Mouse (Mus musculus): ENCODE data around the gene Ogfrl1. TPM values are rescaled to one million over a fixed set of nuclear protein-coding genes. Genes with fewer than 3 reads are reported as not detected.

Ogfrl1 gene
- polyA plus RNA-seq, 1 experiment, result 20.8 TPM

GRCm38 (mm10) chr1:23324226-23324625 lies 73.3 kb downstream of the Ogfrl1 start:
- TF ChIP-seq FLI1 (IDR thresholded peaks at IDR 0.05; ENCODE audit: low read length), result no peak
- no peak for TF ChIP-seq GATA1 (IDR thresholded peaks at IDR 0.05; ENCODE audit: borderline replicate concordance, low read length)
- no peaks in the 10 kb centered on the region for H3K9me3 ChIP-seq

GRCm38 (mm10) chr1:23323286-23323685 lies 74.3 kb downstream of the Ogfrl1 start:
- peaks cover 5% of the 10 kb centered on the region; the same call in 1 of the 2 replicates for H3K4me1 ChIP-seq
- H3K9me3 ChIP-seq, result no peaks in the 10 kb centered on the region
- no peaks in the 10 kb centered on the region for H3K27me3 ChIP-seq (replicated peaks)
- H3K4me3 ChIP-seq (replicated peaks), result no peak overlapping the region
- H3K36me3 ChIP-seq (replicated peaks; ENCODE audit: low read length), result no peaks in the 10 kb centered on the region
- TF ChIP-seq GATA1 (IDR thresholded peaks at IDR 0.05; ENCODE audit: borderline replicate concordance, low read length) (no peak), FLI1 (IDR thresholded peaks at IDR 0.05; ENCODE audit: low read length) (no peak)

More at GRCm38 (mm10) chr1:23324226-23324625, 73.3 kb downstream of the Ogfrl1 start:
- Histone ChIP-seq H3K4me3 (replicated peaks) (no peak overlapping the region), H3K27me3 (replicated peaks) (no peaks in the 10 kb centered on the region), H3K36me3 (replicated peaks; ENCODE audit: low read length) (no peaks in the 10 kb centered on the region), H3K4me1 (peaks cover 5% of the 10 kb centered on the region; the same call in 1 of the 2 replicates)

GRCm38 (mm10) chr1:23322208-23322607 lies 75.4 kb downstream of the Ogfrl1 start:
- no peak for TF ChIP-seq GATA1 (IDR thresholded peaks at IDR 0.05; ENCODE audit: borderline replicate concordance, low read length)
- no peak for TF ChIP-seq FLI1 (IDR thresholded peaks at IDR 0.05; ENCODE audit: low read length)
- peaks cover 5% of the 10 kb centered on the region; the same call in 1 of the 2 replicates for H3K4me1 ChIP-seq
- no peaks in the 10 kb centered on the region for H3K36me3 ChIP-seq (replicated peaks; ENCODE audit: low read length)
- no peaks in the 10 kb centered on the region for H3K9me3 ChIP-seq
- H3K4me3 ChIP-seq (replicated peaks), result no peak overlapping the region
- no peaks in the 10 kb centered on the region for H3K27me3 ChIP-seq (replicated peaks)

- H3K27me3 ChIP-seq (replicated peaks), result no peaks in the 10 kb centered on the region
- H3K36me3 ChIP-seq (replicated peaks; ENCODE audit: low read length), result no peaks in the 10 kb centered on the region
- H3K4me1 ChIP-seq, result peaks cover 5% of the 10 kb centered on the region; the same call in 1 of the 2 replicates
- TF ChIP-seq GATA1 (IDR thresholded peaks at IDR 0.05; ENCODE audit: borderline replicate concordance, low read length) (no peak), FLI1 (IDR thresholded peaks at IDR 0.05; ENCODE audit: low read length) (no peak)
- H3K4me3 ChIP-seq (replicated peaks), result no peak overlapping the region
- no peaks in the 10 kb centered on the region for H3K9me3 ChIP-seq
Measured at GRCm38 (mm10) chr1:23321331-23321851, 76.2 kb downstream of the Ogfrl1 start.

GRCm38 (mm10) chr1:23320591-23321195 lies 76.9 kb downstream of the Ogfrl1 start:
- Histone ChIP-seq H3K36me3 (replicated peaks; ENCODE audit: low read length) (no peaks in the 10 kb centered on the region), H3K27me3 (replicated peaks) (no peaks in the 10 kb centered on the region), H3K4me3 (replicated peaks) (no peak overlapping the region), H3K9me3 (no peaks in the 10 kb centered on the region), H3K4me1 (peaks cover 5% of the 10 kb centered on the region; the same call in 1 of the 2 replicates)
- TF ChIP-seq FLI1 (IDR thresholded peaks at IDR 0.05; ENCODE audit: low read length), result no peak
- no peak for TF ChIP-seq GATA1 (IDR thresholded peaks at IDR 0.05; ENCODE audit: borderline replicate concordance, low read length)
